Comparison of ENCODE assay signal across 8 mouse cellular contexts in genomic region chrX:169879481-169880362, GRCm38 (mm10).
A peak's percentile ranks its signal among the peaks of the same experiment; 100 is the strongest.
DNase-seq lines count a peak whose midpoint lies in the region; ATAC-seq and TF ChIP-seq lines count a peak whose summit lies in the region.

No protein-coding gene starts in this region.

- H3K4me2 ChIP-seq in lung, embryonic 14.5 days: peak overlapping the region; percentile 67

- H3K36me3 ChIP-seq in lung, embryonic 14.5 days (ENCODE audit: insufficient read depth): no peaks in the 10 kb centered on the region

- no peaks in the 10 kb centered on the region for H3K9me3 ChIP-seq in lung, embryonic 14.5 days (ENCODE audit: low read depth, low read length)

- peak; percentile 10 to 68; a peak in 3 of 4 replicates for ATAC-seq in hematopoietic stem cell, adult 5-6 weeks (replicated peaks in 1 of 2; ENCODE audit: insufficient read depth in 1 of 2, low FRiP score in 2 of 2, low TSS enrichment in 1 of 2, low read depth in 1 of 2, poor library complexity in 2 of 2, severe bottlenecking in 2 of 2)
- ATAC-seq in lung, embryonic 14.5 days (ENCODE audit: insufficient read depth): peak; percentile 97

- TF ChIP-seq CTCF in lung, embryonic 14.5 days (IDR thresholded peaks at IDR 0.05; ENCODE audit: low read depth): 0 out of 2 replicates have a peak, but pooled peaks have one; percentile 10

- H3K4me1 ChIP-seq in lung, embryonic 14.5 days (ENCODE audit: insufficient read depth): no peaks in the 10 kb centered on the region

- 9% methylated on average over 36 of the region's 36 CpGs for WGBS in lung, embryonic 14.5 days

- peak; percentile 86 for DNase-seq in Muller cell, postnatal 12 days (ENCODE audit: inconsistent ontology term)
- DNase-seq in cerebellum, adult 8-10 months: peak; percentile 53
- peak; percentile 32 to 47 for DNase-seq in frontal cortex, adult 2 months (ENCODE audit: extremely low spot score in 1 of 2, low spot score in 1 of 2)
- DNase-seq in layer of hippocampus, adult 9-11 months: peak; percentile 72
- peak; percentile 87 for DNase-seq in lung, embryonic 14.5 days
- DNase-seq in ovary, adult 18-20 months (ENCODE audit: low spot score): peak; percentile 75
- peak; percentile 57 to 64 for DNase-seq in urinary bladder, adult 18-20 months (ENCODE audit: low spot score in 2 of 2)

- H3K4me3 ChIP-seq in lung, embryonic 14.5 days (ENCODE audit: low read depth, low read length): peak overlapping the region; percentile 49

- peak overlapping the region; percentile 51 for H3K9ac ChIP-seq in lung, embryonic 14.5 days

- H3K27ac ChIP-seq in lung, embryonic 14.5 days (ENCODE audit: low read depth): peak overlapping the region; percentile 71

- H3K27me3 ChIP-seq in lung, embryonic 14.5 days (ENCODE audit: insufficient read depth, low read length): 0 out of 2 replicates have a peak, but pooled peaks cover 3% of the 10 kb centered on the region

Comparison
In these comparisons a context has a peak if more than half of its experiments do, and no peak if none do; other contexts are left out.
1. Peak in every context shown above with its lines: DNase-seq, ATAC-seq, H3K4me3 ChIP-seq and H3K27ac ChIP-seq.